Mouse (Mus musculus) naive thymus-derived CD4-positive, alpha-beta T cell, adult 2 months (primary cell): ENCODE data around the gene AL607142.1.

Experiments
- DNase-seq: peaks from one replicate; pipeline ENCODE4 v3.0.0-alpha.2; 2011; ENCODE audit warnings: low read depth

AL607142.1 gene

GRCm38 (mm10) chr4:120104599-120104998 is 39.8 kb downstream of the AL607142.1 start:
- peak; percentile 58 for DNase-seq

GRCm38 (mm10) chr4:120106362-120106761 is 41.6 kb downstream of the AL607142.1 start:
- no peak for DNase-seq

- no peak for DNase-seq
Measured at GRCm38 (mm10) chr4:120107787-120108186, 43.0 kb downstream of the AL607142.1 start.

DNA sequence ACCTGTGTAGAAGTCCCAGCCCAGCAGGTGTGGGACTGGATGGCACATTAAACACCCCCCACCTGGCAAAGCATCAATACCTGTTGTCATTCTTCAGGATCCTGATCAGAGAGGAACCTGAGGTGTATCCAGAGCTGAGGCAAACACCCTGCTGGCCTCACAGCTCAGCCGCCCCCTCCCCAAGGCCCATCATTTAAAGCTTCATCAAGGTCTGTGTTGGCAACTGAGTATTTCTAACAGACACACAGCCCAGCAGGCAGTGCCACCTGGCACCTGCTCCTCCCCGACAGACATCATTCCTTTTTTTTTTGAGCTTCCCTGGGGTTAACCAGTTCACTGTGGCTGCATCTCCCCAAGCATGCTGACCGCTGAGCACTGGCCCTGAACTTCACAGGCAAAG is 50.7 kb downstream of the AL607142.1 start:
- no peak for DNase-seq

GRCm38 (mm10) chr4:120116312-120116711 is 51.5 kb downstream of the AL607142.1 start:
- DNase-seq, result peak; percentile 13

GRCm38 (mm10) chr4:120120276-120120675 is 55.5 kb downstream of the AL607142.1 start:
- peak; percentile 59 for DNase-seq

DNA sequence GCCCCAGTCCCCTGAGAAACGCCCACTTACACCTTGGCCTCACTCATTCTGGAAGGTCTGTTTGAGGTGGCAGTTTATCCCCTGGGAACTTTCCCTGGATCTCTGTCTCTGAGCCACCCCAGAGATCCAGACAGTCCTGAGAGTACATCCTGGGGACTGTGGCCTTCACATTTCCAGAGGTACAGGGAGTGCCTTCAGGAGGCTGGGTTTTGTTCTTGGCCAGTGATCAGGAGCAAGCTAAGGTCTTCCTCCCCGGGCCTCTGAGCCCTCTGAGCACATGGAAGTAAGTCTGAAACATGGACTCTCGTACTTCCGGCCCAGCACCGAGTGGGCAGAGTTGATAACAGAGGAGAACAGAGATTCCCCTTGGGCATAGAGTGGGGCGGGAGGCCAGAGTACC is 59.9 kb downstream of the AL607142.1 start:
- DNase-seq, result no peak

GRCm38 (mm10) chr4:120126047-120126446 is 61.3 kb downstream of the AL607142.1 start:
- DNase-seq, result no peak

DNA sequence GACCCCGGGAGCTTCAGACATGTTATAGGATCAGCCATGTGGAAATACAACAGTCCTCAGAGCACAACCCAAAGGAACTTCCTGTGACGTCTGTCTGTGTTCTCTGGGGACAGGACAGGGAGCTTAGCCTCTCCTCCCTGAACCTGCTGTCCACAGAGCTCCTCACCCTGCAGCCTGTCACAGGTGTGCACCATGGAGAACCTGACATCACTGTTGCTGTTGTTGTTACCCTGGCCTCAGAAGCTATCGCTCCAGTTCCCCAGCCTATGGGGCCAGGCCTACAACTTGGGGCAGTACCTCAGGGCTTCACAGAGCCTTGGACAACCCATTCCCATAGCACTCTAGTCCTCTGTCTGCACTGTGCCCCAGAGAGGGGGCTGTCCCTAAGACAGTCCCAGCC is 62.5 kb downstream of the AL607142.1 start:
- no peak for DNase-seq

- DNase-seq, result no peak
Measured at GRCm38 (mm10) chr4:120128033-120128432, 63.2 kb downstream of the AL607142.1 start.

DNA sequence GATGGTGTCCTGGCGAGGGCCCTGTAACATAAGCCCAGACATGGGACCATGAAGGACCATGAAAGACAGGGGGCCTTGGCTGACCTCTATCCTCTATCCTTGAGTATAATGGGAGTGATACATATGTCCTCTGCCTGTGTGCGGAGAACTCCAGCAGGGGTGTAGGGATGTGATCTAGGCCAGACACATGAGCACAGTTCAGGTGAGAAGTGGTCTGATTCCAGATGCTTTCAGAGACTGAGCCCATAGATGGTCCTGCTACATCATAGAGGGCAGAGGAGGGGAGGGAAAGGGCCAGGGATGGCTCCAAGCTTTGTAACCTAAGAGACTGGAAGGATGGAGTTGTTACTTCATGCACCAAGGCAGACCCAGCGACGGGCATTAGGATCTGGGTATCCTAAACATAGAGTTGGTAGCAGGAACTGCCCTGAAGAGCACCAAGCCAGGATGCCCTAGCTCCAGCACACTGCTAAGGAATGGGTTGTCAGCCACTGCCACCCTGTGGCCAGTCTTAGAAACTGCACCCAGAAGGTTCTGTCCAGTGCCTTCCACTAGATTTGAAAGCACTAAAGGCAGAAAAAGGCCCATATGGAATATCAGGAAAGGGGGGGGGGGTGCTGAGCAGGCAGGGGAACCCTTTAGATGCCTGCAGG is 64.6 kb downstream of the AL607142.1 start:
- peak; percentile 60 for DNase-seq

GRCm38 (mm10) chr4:120130926-120131325 is 66.1 kb downstream of the AL607142.1 start:
- no peak for DNase-seq

DNA sequence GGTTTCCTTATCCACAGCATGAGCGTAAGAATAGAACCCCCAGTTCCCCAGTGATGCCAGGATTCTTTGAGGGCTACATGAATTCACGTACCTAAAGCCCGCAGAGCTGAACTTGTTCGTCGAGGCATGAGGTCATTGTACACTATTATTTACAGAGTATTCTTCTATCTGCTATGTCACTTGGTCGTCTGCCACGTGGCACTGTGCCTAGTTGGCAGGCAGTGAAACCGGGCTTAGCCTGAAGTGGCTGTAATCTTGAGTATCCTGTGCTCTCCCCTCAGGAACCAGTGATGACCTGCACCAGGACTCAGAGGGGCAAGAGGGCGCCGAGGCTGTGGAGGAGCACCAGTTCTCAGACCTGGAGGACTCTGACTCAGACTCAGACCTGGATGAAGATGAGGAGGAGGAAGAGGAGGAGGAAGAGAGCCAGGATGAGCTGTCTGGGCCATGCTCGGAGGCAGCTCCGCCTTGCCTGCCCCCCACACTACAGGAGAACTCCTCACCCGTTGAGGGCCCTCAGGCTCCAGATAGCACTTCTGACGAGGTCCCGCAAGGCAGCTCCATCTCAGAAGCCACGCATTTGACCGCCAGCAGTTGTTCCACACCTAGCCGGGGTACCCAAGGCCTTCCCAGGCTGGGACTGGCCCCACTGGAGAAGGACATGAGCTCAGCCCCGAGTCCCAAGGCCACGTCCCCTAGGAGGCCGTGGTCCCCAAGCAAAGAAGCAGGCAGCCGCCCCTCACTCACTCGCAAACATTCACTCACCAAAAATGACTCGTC is 66.8 kb downstream of the AL607142.1 start:
- no peak for DNase-seq

GRCm38 (mm10) chr4:120134223-120134622 is 69.4 kb downstream of the AL607142.1 start:
- no peak for DNase-seq

- no peak for DNase-seq
Measured at GRCm38 (mm10) chr4:120141810-120142209, 77.0 kb downstream of the AL607142.1 start.

DNA sequence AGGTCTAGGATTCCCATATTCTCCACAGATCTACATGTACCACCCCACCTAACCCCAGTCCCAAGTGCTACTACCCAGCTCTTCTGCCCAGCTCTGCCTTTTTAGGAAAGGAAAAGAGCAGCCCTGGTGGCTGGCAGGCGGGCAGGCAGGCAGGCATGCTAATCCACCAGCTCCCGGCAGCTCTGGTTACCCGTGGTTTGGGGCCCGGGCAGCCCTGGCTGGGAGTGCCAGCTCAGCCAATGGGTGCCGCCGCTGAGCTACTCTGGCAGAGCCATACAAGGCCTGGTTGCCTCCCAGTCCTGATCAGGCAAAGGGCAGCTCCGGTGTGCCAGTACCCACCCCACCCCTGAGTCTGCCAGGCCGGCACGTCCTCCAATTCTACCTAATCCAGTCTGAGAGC is 78.1 kb downstream of the AL607142.1 start:
- no peak for DNase-seq
